ENCODE assay signal across 9 mouse cellular contexts in genomic region chr15:11904043-11904847, GRCm38 (mm10). TPM values are rescaled to one million over a fixed set of nuclear protein-coding genes. Genes with fewer than 3 reads are reported as not detected.
DNase-seq lines count a peak whose midpoint lies in the region; ATAC-seq and TF ChIP-seq lines count a peak whose summit lies in the region.
"Had no signal": no experiment of that assay in that cellular context is flagged by ENCODE, and none has a peak within 500 bp of the region (broad histone marks: within the 10 kb centered on the region; RNA-seq: fewer than 3 reads in every experiment).

No protein-coding gene starts in this region.

- no peaks in the 10 kb centered on the region for H3K4me1 ChIP-seq in embryonic fibroblast, embryonic 13.5 days (ENCODE audit: control insufficient read depth, insufficient read depth, low read length)
- no peaks in the 10 kb centered on the region; the same call in 1 of the 2 replicates for H3K4me1 ChIP-seq in hindbrain, embryonic 11.5 days (replicated peaks; ENCODE audit: control insufficient read depth, insufficient read depth, low read length)
- peaks cover 50% of the 10 kb centered on the region for H3K4me1 ChIP-seq in limb, embryonic 10.5 days
- H3K4me1 ChIP-seq in midbrain, embryonic 12.5 days, result peaks cover 43% of the 10 kb centered on the region

- under 1% methylated on average over 48 of the region's 48 CpGs for WGBS in hindbrain, embryonic 11.5 days
- 1% methylated on average over 48 of the region's 48 CpGs for WGBS in limb, embryonic 10.5 days
- WGBS in midbrain, embryonic 12.5 days, result 1% methylated on average over 48 of the region's 48 CpGs

- H3K27ac ChIP-seq in embryonic fibroblast, embryonic 13.5 days (ENCODE audit: insufficient read depth, low read length), result no peak overlapping the region
- no peak overlapping the region for H3K27ac ChIP-seq in hindbrain, embryonic 11.5 days (ENCODE audit: low read depth, low read length)
- H3K27ac ChIP-seq in limb, embryonic 10.5 days, result peak overlapping the region; percentile 53; the same call in 1 of the 2 replicates
- H3K27ac ChIP-seq in midbrain, embryonic 12.5 days (replicated peaks), result no peak overlapping the region

- no peaks in the 10 kb centered on the region for H3K36me3 ChIP-seq in hindbrain, embryonic 11.5 days (ENCODE audit: control insufficient read depth, insufficient read depth, low read length)
- H3K36me3 ChIP-seq in limb, embryonic 10.5 days, result no peaks in the 10 kb centered on the region
- H3K36me3 ChIP-seq in midbrain, embryonic 12.5 days, result no peaks in the 10 kb centered on the region

- no peak for TF ChIP-seq POLR2A in embryonic fibroblast, embryonic 13.5 days (IDR thresholded peaks at IDR 0.05; ENCODE audit: low read depth, low read length)

- peaks cover 35% of the 10 kb centered on the region for H3K27me3 ChIP-seq in hindbrain, embryonic 11.5 days (ENCODE audit: control insufficient read depth, insufficient read depth, low read length)
- peaks cover 84% of the 10 kb centered on the region for H3K27me3 ChIP-seq in limb, embryonic 10.5 days (ENCODE audit: low read depth, poor library complexity, severe bottlenecking)
- H3K27me3 ChIP-seq in midbrain, embryonic 12.5 days, result peaks cover 65% of the 10 kb centered on the region

- H3K4me2 ChIP-seq in hindbrain, embryonic 11.5 days (replicated peaks; ENCODE audit: low read depth, low read length), result peak overlapping the region; percentile 91
- peak overlapping the region; percentile 83 for H3K4me2 ChIP-seq in midbrain, embryonic 12.5 days (replicated peaks)

- peak overlapping the region; percentile 41; the same call in 1 of the 2 replicates for H3K9ac ChIP-seq in hindbrain, embryonic 11.5 days (ENCODE audit: low read depth, low read length)
- peak overlapping the region; percentile 34; the same call in 1 of the 2 replicates for H3K9ac ChIP-seq in midbrain, embryonic 12.5 days (replicated peaks)

- H3K4me3 ChIP-seq in embryonic fibroblast, embryonic 13.5 days (ENCODE audit: insufficient read depth, low read length), result peak overlapping the region; percentile 52
- peak overlapping the region; percentile 50 for H3K4me3 ChIP-seq in hindbrain, embryonic 11.5 days (ENCODE audit: low read depth, low read length)
- H3K4me3 ChIP-seq in limb, embryonic 10.5 days, result peak overlapping the region; percentile 57
- peak overlapping the region; percentile 46 for H3K4me3 ChIP-seq in midbrain, embryonic 12.5 days

- no peak for TF ChIP-seq CTCF in embryonic fibroblast, embryonic 13.5 days (IDR thresholded peaks at IDR 0.05; ENCODE audit: borderline replicate concordance, insufficient read depth, low read length)

- ATAC-seq in hindbrain, embryonic 11.5 days (ENCODE audit: low FRiP score), result peak; percentile 40; the same call in 1 of the 2 replicates
- peak; percentile 23; the same call in 1 of the 2 replicates for ATAC-seq in midbrain, embryonic 12.5 days (ENCODE audit: low FRiP score, low read depth)
- no peak for ATAC-seq in activated CD4-positive, CD25-positive, alpha-beta regulatory T cell, adult 4 months

- H3K9me3 ChIP-seq in hindbrain, embryonic 11.5 days (ENCODE audit: control insufficient read depth, low read length), result no peaks in the 10 kb centered on the region
- no peaks in the 10 kb centered on the region for H3K9me3 ChIP-seq in limb, embryonic 10.5 days (replicated peaks)
- no peaks in the 10 kb centered on the region for H3K9me3 ChIP-seq in midbrain, embryonic 12.5 days
- H3K9me3 ChIP-seq: megakaryocyte, embryonic 14.5 days had no signal

- DNase-seq in ovary, postnatal 10 days (ENCODE audit: low spot score), result peak; percentile 11
- DNase-seq in ovary, adult 18-20 months (ENCODE audit: low spot score), result no peak
- DNase-seq in hindbrain, embryonic 11.5 days (ENCODE audit: low spot score), result peak; percentile 74
- peak; percentile 71 for DNase-seq in limb, embryonic 10.5 days (ENCODE audit: low spot score)
- DNase-seq in testis, postnatal 10 days (ENCODE audit: low spot score), result peak; percentile 54

RNA-seq across cellular contexts. Expression of gene Npr3, which starts 2.8 kb away (rescaled TPM):
- polyA plus RNA-seq in embryonic fibroblast, embryonic 13.5 days (2011; ENCODE audit: insufficient read length, low read depth, missing spikeins), result 12.1 and 14.0 TPM in 2 replicates
- polyA plus RNA-seq in hindbrain, embryonic 11.5 days (2014; fragmentation: Nextera tagmentation; extraction: Ambion mirVana), result 4.2 and 5.3 TPM in 2 replicates
- 1.7 and 2.2 TPM in 2 replicates for polyA plus RNA-seq in limb, embryonic 10.5 days (2016; fragmentation: Nextera tagmentation; extraction: Ambion mirVana)
- 2.7 and 3.2 TPM in 2 replicates for polyA plus RNA-seq in midbrain, embryonic 12.5 days (2016; fragmentation: Nextera tagmentation; extraction: Ambion mirVana)
- not detected for polyA plus RNA-seq in activated CD4-positive, CD25-positive, alpha-beta regulatory T cell, adult 4 months (2017; shearing (Covaris generic))
